ENCODE assay signal across 25 mouse cellular contexts in genomic region chr13:55247293-55248030, GRCm38 (mm10). TPM values are rescaled to one million over a fixed set of nuclear protein-coding genes. Genes with fewer than 3 reads are reported as not detected.
DNase-seq lines count a peak whose midpoint lies in the region; ATAC-seq and TF ChIP-seq lines count a peak whose summit lies in the region.
"Had no signal": no experiment of that assay in that cellular context is flagged by ENCODE, and none has a peak within 500 bp of the region (broad histone marks: within the 10 kb centered on the region; RNA-seq: fewer than 3 reads in every experiment).

No protein-coding gene starts in this region.

- no peak for TF ChIP-seq CTCF in intestine, postnatal 0 days (IDR thresholded peaks at IDR 0.05; ENCODE audit: low read depth)

- no peak for ATAC-seq in intestine, postnatal 0 days
- no peak for ATAC-seq in intestine, embryonic 15.5 days
- ATAC-seq: activated CD4-positive, CD25-positive, alpha-beta regulatory T cell, adult 4 months; forebrain, embryonic 14.5 days; forebrain, embryonic 16.5 days had no signal

- DNase-seq in ES-CJ7 (ENCODE audit: low read depth, low spot score) (peak; percentile 96), R1 (ENCODE audit: low read depth, low spot score) (peak; percentile 98), ZHBTc4 (ENCODE audit: low read depth, low spot score) (peak; percentile 96)
- no peak for DNase-seq in cerebellum, adult 11-12 months
- DNase-seq in heart, adult 9 months (ENCODE audit: low spot score in 2 of 2) = no peak
- no peak for DNase-seq in B cell, adult 2 months
- DNase-seq: adrenal gland, adult 8-10 months; adrenal gland, postnatal 14 days; adrenal gland, postnatal 36 days; cerebellum, adult 18-20 months; cerebellum, adult 8-10 months; cerebellum, adult 9-11 months; cerebellum, postnatal 14 days; cerebellum, postnatal 36 days; embryo, embryonic 11 days had no signal

- H3K4me2 ChIP-seq in intestine, postnatal 0 days (replicated peaks; ENCODE audit: low read depth) = no peak overlapping the region
- no peak overlapping the region for H3K4me2 ChIP-seq in intestine, embryonic 15.5 days (replicated peaks)
- H3K4me2 ChIP-seq: embryonic facial prominence, embryonic 13.5 days; embryonic facial prominence, embryonic 15.5 days; forebrain, embryonic 12.5 days had no signal

- WGBS in intestine, postnatal 0 days = 83% methylated on average over 17 of the region's 17 CpGs
- WGBS in intestine, embryonic 15.5 days = 85% methylated on average over 17 of the region's 17 CpGs

- H3K27ac ChIP-seq in intestine, postnatal 0 days (ENCODE audit: low read depth, low read length) = peak overlapping the region; percentile 46; the same call in 1 of the 2 replicates
- H3K27ac ChIP-seq in intestine, embryonic 15.5 days = no peak overlapping the region
- H3K27ac ChIP-seq: embryonic facial prominence, embryonic 13.5 days; embryonic facial prominence, embryonic 15.5 days; forebrain, embryonic 10.5 days; forebrain, embryonic 12.5 days had no signal

- H3K4me3 ChIP-seq in intestine, postnatal 0 days (ENCODE audit: low read depth, low read length) = no peak overlapping the region
- H3K4me3 ChIP-seq in intestine, embryonic 15.5 days (replicated peaks) = no peak overlapping the region
- H3K4me3 ChIP-seq: embryonic facial prominence, embryonic 13.5 days; embryonic facial prominence, embryonic 15.5 days; erythroblast, embryonic 14.5 days; forebrain, embryonic 10.5 days; forebrain, embryonic 12.5 days had no signal

- H3K4me1 ChIP-seq in intestine, postnatal 0 days (replicated peaks; ENCODE audit: control insufficient read depth, insufficient read depth, low read length) = 0 out of 2 replicates have a peak, but pooled peaks cover 3% of the 10 kb centered on the region
- H3K4me1 ChIP-seq in intestine, embryonic 15.5 days (replicated peaks) = no peaks in the 10 kb centered on the region
- H3K4me1 ChIP-seq: embryonic facial prominence, embryonic 13.5 days; embryonic facial prominence, embryonic 15.5 days; forebrain, embryonic 10.5 days; forebrain, embryonic 12.5 days had no signal

- no peaks in the 10 kb centered on the region for H3K27me3 ChIP-seq in intestine, postnatal 0 days (replicated peaks; ENCODE audit: control insufficient read depth, insufficient read depth, low read length)
- H3K27me3 ChIP-seq in intestine, embryonic 15.5 days (replicated peaks) = no peaks in the 10 kb centered on the region
- H3K27me3 ChIP-seq: embryonic facial prominence, embryonic 13.5 days; embryonic facial prominence, embryonic 15.5 days; forebrain, embryonic 12.5 days had no signal

- H3K9me3 ChIP-seq in intestine, postnatal 0 days (ENCODE audit: control insufficient read depth) = no peaks in the 10 kb centered on the region
- no peaks in the 10 kb centered on the region for H3K9me3 ChIP-seq in intestine, embryonic 15.5 days
- H3K9me3 ChIP-seq: embryonic facial prominence, embryonic 13.5 days; embryonic facial prominence, embryonic 15.5 days; forebrain, embryonic 10.5 days; forebrain, embryonic 12.5 days had no signal

- no peak overlapping the region for H3K9ac ChIP-seq in intestine, postnatal 0 days (ENCODE audit: low read depth, low read length)
- no peak overlapping the region for H3K9ac ChIP-seq in intestine, embryonic 15.5 days
- H3K9ac ChIP-seq: embryonic facial prominence, embryonic 13.5 days; embryonic facial prominence, embryonic 15.5 days; forebrain, embryonic 12.5 days had no signal

- H3K36me3 ChIP-seq in intestine, postnatal 0 days (ENCODE audit: control insufficient read depth, insufficient read depth) = peaks cover 53% of the 10 kb centered on the region
- peaks cover 34% of the 10 kb centered on the region for H3K36me3 ChIP-seq in intestine, embryonic 15.5 days

RNA-seq across cellular contexts. Expression of gene Nsd1, which starts 37.9 kb away (rescaled TPM):
- 37.4 and 38.0 TPM in 2 replicates for polyA plus RNA-seq in intestine, postnatal 0 days (2015; fragmentation: Nextera tagmentation; extraction: Ambion mirVana)
- 49.6 and 52.8 TPM in 2 replicates for polyA plus RNA-seq in intestine, embryonic 15.5 days (2015; fragmentation: Nextera tagmentation; extraction: Ambion mirVana)

Comparison
In these comparisons a context has a peak if more than half of its experiments do, and no peak if none do; other contexts are left out.
1. DNase-seq: peak in ES-CJ7 (single experiment), R1 (single experiment) and ZHBTc4 (single experiment); none in cerebellum, adult 11-12 months (single experiment), heart, adult 9 months (0 of 2) and B cell, adult 2 months (0 of 2).